Mouse (Mus musculus): Measurements from ENCODE around the gene Ctsz.
A peak's percentile ranks its signal among the peaks of the same experiment; 100 is the strongest.

Ctsz gene

DNA sequence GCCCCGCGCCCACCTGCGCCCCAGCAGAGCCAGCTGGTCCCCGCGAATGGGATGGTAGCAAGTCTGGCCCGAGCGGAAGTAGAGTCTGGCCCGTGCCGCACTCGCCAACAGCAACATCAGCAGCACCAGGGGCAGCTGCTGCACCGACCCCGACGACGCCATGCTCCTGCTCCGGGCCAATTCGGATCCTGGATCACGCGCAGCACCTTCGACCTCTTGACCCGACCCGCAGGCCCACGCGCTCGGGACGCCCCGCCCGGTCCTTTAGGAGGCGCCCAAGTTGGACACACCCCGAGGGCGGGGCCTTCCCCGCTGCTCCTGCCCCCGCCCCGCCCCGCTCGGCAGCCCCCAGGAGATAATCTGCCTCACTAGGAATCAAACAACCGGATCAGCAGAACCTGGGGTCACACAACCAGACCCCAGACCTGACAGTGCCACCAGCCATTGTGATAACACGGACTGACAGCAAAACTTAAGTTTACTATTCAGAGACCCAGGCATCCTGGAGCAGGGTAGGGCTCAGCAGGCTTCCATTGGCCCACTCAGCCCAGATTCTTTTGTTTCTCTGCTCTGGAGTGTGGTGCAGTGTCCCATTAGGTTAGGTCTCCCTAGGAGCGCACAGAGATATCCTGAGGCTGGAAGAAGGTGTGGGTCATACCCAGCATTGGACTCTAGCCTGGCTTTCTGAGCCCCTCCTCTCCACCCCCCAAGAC lies at the start of gene Ctsz:
Gene Ctsz (minus strand): TSS at position 303 of the 713 bp plus-strand sequence.
- DNase-seq (ENCODE audit: low spot score in 2 of 2), result peak; percentile 54 to 66

DNA sequence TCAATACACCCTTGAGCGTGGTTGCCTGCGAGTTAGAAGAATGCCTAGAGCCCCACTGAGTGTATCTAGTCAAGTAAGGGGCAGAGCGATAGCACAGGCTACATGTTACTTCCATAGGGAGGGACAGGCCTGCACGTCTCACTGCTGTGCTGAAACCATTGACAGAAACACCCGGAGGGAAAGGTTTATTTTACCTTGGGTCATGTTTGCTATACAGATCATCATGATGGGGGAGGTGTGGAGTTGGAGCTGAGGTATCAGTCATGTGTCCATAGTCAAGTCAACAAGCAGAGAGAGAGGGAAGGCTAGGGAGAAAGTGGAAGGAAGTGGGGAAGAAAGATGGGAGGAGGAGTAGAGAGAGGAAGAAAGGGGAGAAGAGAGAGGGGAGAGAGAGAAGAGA lies 48.2 kb upstream of the Ctsz start:
- no peak for DNase-seq (ENCODE audit: low spot score in 2 of 2)

DNA sequence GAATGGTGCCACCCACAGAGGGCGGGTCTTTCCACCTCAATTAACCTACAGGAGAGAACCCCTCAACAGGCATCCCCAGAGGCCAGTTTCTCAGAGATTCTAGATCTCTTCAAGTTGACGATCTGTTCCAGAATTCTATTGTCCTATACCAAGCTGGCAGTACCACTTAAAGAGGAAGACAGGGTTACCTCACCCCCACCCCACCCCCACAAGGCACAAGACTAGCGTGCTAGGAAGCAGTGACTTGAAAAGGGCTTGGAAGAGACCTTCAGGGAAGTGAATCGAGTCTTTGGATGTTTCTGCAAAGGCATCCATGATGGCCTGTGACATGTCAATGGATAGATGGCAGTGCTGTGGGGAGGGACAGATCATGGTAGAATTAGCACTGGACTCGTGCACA lies 39.9 kb upstream of the Ctsz start:
- no peak for DNase-seq (ENCODE audit: low spot score in 2 of 2)

DNA sequence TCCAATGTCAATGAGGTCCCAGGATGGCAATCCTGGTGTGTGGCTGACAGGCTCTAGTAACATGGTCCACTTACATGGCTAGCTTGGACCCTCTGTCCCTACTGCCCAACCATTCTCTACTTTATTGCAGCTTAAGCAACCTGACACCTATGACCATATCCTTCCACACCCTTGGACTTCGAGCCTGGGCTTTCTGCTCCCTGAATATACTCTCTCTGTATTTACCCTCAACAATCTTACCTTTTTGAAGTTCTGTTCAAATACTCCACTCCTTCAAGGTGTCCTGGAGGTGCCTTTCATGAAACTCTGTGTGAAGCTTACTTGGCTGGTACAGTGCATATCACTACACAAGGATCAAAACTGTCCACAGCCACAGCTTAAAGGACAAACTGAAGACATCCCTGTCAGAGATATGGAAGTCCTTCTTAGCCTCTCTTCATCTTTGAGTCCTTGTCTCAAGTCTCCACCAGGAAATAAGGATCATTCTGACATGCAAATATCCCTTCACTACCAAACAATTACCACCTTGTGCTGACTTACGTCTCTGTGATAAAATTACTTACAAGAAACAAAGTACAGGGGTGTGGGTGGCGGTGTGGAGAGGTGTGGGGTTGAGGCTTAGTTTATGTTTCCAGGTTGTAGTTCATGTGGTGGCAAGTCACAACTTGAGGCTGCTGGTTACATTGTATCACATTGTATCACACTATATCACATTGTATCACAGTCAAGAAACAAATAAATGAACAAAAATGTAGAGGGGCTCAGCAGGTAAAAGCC lies 38.9 kb upstream of the Ctsz start:
- no peak for DNase-seq (ENCODE audit: low spot score in 2 of 2)

DNA sequence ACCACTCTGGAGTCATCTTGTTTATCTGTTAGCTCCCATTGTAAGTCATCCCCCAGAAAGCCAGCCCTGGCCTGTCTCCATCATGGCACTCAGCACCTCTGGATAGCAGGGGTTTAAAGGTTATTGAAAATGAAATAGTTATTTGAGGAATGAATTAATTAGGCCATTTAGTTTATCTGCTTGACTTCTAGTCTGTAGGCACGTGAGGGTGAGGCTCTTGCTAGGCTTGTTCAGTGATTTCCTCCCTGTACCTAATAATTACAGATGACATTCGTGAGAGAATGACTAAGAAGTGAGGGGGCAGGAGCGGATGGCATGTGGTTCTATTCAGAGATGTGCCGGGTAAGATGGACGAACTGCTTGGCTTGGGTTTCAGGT lies 34.7 kb upstream of the Ctsz start:
- DNase-seq (ENCODE audit: low spot score in 2 of 2), result no peak

DNA sequence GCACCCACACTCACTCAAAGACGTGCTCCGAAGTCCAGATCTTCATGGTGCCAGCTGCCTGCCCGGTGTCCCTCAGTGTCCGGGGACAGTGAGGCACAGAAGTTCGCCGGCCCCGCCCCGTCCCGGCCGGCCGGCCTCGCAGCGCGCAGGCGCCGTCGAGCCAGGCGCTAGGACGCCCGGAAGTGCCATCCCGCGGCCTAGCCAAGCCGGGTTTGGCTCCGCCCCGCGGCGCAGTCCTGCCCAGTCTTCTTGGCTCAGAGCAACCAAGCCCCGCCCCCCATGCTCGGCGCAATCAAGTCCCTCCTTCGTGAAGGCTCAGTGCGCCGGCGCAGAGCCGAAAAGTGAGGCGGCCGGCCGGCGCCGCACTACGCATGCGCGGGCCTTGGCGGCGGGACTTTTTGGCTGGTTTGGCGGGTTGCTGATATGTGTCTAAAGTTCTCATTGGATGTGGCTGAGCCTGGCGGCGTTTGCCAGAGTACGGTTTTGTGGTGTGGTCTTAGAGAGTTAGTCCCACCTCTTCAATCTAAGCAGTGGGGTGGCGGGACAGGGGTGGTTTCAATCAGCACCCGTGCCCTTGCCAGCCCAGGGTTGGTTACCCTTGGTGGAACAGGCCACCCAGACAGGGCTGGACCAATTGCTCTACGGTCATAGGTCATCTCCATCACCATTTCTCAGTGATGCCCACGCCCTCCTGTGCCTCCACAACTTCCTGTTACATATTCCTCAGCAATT lies 34.1 kb upstream of the Ctsz start, which contains the start of gene Prelid3b:
Gene Prelid3b (minus strand): TSS at position 264 of the 732 bp plus-strand sequence.
- peak; percentile 95 to 99 for DNase-seq (ENCODE audit: low spot score in 2 of 2)

DNA sequence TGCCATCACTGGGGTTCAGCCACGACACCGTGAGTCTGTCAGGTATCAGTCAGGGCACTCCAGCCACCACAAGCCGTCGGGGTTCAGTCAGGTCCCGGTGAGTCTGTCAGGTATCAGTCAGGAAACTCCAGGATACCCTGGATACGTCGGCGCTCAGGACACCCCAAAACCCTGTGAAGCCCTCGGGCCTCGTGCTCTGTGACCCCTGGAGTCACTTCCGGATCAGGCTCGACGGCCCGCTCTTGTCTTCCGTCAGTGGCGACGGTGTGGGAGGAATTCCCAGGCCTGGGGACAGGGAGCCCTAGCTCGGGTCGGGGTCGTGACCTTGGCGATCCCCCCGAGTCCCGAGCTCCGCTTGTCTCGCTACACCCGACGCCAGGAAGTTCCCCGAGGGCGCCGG lies 33.6 kb upstream of the Ctsz start:
- no peak for DNase-seq (ENCODE audit: low spot score in 2 of 2)

DNA sequence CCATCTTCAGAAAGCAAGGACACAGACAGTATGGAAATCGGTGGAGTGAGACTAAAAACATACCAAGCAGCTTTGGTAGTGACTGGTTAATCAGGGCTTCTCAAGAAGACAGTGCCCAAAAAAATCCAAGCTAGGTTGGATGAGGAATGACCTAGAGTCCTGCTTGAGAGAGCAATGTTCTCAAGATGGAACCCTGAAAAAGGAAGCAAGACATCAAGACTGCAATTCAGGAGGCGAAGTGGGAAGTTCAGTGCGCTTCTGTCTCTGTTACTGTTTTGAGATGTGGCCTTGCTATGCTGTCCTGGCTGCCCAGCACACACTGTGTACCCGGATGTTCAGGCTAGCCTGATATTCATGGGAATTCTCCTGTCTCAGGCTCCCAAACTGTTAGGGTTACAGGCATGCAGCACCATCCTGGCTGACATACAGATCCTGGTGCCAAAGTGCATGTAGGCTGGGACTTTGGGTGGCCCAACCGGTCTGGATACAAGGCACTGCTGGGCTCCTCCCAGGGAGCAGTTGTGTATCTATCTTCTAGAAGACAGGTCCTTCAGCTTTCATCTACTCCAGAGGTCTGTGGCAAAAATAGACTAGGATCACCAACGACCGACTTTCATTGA lies 32.1 kb upstream of the Ctsz start:
- no peak for DNase-seq (ENCODE audit: low spot score in 2 of 2)

DNA sequence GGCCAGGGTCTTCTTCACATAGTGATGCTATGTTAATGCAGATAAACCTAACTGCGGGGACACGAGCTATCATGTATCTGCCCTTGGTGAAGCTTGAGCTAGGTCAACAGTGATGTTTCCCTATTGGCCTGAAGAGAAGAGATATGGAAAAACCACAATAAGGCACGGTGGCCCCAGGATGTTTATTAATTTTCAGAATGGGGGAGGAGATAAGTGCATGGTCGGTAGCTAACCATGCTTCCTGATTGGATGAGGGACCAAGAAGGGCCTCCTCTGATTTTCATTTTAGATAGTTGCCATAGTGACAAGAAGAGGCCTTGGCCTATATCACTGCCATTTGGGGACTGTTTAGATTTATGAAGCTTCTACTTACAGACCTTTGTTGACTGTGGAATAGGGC lies 31.5 kb upstream of the Ctsz start:
- DNase-seq (ENCODE audit: low spot score in 2 of 2), result no peak

DNA sequence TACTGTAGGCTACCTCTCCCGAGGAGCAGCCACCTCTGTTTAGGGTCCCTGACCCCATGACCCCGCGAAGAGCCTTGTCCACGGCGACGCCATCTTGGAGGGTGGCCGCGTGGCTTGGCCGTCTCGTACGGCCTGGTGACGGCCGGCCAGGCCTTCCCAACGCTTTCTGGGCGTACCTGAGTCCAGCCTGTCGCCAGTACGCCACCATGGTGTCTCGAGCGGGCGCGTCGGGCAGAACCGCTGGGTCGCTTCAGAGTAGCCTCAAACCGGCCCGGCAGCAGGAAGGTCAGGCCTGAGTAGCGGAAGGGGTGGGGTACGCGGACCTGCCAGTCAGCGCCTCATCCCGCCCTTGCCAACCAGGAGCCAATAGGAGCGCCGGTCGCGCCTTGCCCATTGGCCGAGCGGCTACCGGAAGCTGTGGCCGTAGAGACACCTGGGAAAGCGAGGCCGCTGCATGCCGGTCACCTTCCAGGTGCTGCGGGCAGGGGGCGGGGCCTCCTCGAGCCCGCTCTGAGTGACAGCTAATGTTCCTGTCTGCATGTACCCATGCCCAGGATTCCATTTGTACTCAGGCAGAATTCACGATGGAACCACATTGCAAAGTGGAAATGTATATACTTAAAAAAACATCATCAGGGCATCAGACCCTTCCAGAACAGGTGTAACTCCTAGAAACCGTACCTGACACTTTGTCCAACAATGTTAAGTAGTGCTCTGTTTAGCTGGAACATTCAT lies 25.1 kb upstream of the Ctsz start, which contains the start of gene Atp5e:
Gene Atp5e (minus strand): TSS at position 317 of the 735 bp plus-strand sequence.
- DNase-seq (ENCODE audit: low spot score in 2 of 2), result peak; percentile 94 to 95

DNA sequence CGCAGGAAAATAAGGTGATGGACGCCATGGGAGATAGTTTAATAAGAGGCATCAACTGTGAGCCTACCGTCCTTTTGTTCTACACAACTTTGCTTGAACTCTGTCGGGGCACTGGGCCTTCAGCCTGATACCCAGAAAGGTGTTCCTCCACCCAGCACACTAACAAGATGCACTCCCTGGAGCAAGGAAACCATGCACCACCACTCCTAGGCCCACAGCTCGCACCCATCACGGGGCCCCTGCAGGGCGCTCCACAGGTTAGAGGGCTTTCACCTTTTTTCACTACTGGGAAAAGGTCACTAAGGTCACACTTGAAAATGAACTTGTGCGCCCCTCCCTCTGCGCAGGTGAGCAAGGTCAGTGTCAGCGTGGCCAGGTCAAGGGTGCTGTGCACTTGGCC lies 24.5 kb upstream of the Ctsz start:
- DNase-seq (ENCODE audit: low spot score in 2 of 2), result peak in 1 of 2 experiments; percentile 28

DNA sequence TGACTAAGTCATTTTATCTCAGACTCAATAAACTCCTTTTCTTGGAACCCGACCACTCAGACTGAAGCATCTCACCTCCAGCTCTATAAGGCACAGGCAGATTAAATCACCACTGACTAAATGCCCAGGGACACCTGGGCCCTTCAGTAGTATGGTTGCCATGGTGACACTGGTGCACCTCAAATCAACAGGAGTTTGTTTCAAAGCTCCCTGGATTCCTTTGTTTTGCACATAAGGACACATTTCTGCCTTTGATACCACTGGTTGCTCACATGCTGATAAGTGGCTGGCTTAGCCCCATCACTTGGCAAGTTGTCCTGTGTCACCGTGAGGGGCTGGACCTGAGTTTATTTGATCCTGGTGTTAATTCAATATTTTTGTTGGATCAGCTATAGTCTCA lies 20.5 kb upstream of the Ctsz start:
- no peak for DNase-seq (ENCODE audit: low spot score in 2 of 2)

DNA sequence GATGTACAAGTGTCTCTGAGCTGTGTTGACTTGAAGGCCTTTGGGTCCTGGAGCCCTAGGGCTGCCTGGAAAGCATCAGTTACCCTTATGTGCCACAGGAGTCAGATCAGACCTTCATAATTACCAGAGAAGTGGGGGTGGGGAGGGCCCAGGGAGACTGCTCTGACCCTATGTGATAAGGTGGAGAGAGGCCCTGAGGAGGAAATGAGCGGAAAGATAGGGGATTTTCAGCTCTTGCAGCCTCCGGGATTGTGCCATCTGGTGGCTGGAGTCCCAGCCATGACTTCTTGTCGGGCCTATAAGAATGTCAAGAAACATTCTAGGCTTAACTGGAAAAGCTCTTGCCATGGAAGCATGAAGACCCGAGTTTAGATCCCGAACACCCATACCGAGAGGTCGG lies 14.8 kb upstream of the Ctsz start:
- no peak for DNase-seq (ENCODE audit: low spot score in 2 of 2)

DNA sequence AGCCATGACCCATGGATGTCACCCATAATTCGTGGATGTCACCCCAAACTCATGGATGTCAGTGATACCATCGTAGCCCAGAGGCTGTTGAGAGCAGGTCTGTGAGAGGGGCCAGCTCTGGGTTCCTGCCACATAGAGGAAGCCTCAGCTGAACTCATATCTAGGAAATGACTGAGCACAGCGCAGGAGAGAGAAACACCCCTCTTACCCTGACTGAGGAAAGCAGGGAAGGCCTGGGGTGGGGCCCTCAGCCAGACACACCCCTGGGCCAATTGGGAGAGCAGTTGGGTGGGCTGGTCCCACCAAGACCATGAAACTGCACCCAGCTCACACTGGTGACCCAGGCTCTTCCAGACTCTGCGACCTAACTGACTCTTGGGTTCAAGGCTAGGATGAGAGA lies 11.5 kb upstream of the Ctsz start, which contains the start of gene Tubb1:
Gene Tubb1 (plus strand): TSS at position 343 of the 400 bp plus-strand sequence.
- DNase-seq (ENCODE audit: low spot score in 2 of 2), result no peak

DNA sequence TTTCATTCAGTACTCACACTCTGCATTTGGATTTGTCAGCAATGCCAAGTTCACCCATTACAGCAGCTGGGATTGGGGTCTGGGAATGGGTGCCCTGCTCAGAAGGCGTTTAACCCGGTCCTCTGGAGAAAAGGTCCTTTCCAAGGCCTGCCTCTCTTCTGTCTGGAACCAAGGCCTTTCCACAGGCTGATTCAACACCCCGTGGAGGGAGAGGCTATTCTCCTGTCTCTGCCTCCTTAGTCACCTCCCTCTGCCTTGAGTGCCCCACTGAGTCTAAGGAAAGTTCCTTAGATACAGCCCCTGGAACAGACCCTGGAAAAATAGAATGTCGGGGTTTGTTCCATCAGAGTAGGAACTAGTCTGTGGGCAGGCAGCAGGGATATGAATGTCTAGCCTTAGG lies 9.6 kb upstream of the Ctsz start:
- DNase-seq (ENCODE audit: low spot score in 2 of 2), result no peak

DNA sequence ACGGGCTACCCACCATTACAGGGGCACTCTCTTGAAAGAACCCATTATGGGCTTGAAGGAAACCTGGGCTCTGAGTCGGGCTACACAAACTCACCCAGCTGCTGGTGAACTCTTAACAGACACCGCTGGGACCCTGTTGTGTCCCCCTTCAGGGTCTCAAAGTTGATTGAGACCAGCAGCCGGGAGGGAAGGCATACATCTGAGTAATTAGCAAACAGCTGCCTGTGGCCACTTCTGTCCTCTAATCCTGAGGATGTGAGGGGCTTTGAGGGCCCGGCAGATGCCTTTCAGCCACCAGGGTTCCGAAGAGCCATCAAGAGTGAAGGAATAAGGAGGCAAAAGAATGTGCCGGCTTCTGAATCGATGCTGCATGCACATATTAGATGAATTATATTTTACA lies 8.1 kb upstream of the Ctsz start:
- DNase-seq (ENCODE audit: low spot score in 2 of 2), result no peak

DNA sequence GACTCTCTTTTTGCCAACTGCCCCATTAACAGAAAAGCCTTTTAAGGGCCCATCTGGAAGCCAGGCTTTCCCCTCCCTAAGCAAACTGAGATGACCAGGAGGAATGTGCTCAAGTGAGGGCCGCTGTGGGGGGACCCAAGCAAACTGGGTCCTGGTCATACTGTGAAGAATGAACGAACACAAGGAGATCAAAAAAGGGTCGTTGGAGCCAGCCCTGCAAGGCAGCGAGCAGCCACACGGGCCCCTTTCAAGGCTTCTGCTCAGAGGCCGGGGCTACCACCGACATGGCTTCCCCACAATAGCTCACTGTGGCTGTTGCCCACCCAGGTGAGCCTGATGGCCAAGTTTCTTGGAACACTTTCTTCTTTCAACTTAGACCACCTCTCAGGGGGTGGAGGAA lies 7.7 kb upstream of the Ctsz start:
- no peak for DNase-seq (ENCODE audit: low spot score in 2 of 2)

DNA sequence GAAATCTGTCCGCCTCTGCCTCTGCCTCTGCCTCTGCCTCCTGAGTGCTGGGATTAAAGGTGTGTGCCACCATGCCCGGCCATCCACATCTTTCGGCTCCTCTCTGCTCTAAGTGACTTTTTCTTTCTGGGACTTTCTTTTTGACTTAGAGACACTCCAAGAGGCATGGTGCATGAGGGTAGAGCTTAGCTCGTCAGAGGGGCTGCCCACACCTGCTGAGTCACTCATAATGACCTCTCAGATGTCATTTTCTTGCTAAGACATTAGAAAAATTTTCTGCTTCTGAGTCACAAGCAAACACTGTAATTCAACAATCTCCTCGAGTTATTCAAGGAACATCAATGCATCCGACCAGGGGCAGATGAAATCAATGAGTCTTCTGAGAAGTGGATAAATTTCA lies 6.2 kb upstream of the Ctsz start:
- DNase-seq (ENCODE audit: low spot score in 2 of 2), result no peak

DNA sequence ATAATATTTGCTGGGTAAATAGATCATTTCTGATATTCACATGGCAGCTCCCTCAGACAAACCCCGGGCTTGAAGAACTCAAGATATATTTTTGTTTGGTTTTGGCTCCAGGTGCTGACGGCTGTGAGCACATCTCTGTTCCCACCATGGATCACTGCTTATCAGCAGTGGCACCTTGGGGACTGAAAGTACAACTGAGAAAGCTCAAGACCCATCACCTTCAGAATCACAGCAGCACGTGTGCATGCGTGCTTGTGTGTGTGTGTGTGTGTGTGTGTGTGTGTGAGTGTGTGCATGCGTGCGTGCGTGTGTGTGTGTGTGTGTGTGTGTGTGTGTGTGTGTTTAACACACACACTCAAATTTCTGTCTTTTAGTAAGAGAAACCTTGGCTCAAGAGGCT lies 5.5 kb upstream of the Ctsz start:
- DNase-seq (ENCODE audit: low spot score in 2 of 2), result no peak

DNA sequence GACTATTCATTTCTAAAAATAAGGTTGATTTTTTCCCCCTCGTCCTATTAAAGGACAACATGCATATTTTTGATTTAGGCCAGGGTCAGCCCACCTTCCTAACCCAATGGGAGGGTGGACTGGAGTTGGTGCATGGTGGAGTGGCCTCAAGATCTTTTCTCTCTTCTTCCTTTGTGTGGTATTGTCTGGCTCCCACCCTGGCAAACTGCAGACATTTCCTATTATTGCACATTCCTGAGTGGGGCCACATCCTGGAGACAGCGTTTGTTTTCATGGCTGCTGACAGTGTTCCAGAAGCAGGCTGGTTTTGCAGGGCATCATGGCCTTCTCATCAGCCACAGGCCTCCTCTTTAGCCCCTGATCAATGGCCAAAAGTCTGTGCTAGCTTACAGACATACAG lies 4.2 kb upstream of the Ctsz start:
- no peak for DNase-seq (ENCODE audit: low spot score in 2 of 2)

DNA sequence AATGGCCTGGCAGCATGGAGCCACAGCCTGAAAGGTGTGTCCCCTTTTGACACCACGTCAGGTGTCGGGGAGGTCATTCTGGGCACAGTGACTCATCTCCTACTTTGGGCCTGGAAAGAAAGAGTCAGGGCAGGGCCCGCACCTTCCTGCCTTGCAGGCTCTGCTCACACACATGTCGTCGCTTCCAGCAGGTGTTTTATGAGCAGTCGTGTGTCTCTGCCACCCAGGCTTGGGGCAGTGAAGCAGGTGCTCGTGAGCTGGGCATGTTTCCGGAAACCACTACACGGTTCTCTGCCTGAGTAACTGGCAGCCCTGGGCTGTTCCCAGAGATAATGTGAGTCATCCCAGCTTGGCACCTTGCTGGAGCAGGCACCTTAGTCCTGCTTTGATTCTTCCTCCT lies 3.6 kb upstream of the Ctsz start:
- no peak for DNase-seq (ENCODE audit: low spot score in 2 of 2)

Measured in urinary bladder, adult 18-20 months (tissue).